Mouse (Mus musculus) kidney, adult 2 months (tissue): ENCODE results near the gene Atoh8.

ENCODE experiments used
- CTCF ChIP-seq: fragments of 200-500 bp; conservative IDR thresholded peaks from 2 replicates; pipeline ENCODE4 v1.5.1; 2011; ENCODE audit warnings: low read depth, mild to moderate bottlenecking, control low read depth, low read length, moderate library complexity, mixed read lengths; ENCODE audit not compliant: insufficient read depth, insufficient read length
- POLR2A ChIP-seq: fragments of 200-500 bp; IDR thresholded peaks from one replicate; pipeline ENCODE4 v1.6.1; 2011; ENCODE audit warnings: low read depth, low read length, control low read depth

- TF ChIP-seq CTCF (no peak), POLR2A (no peak)
Measured at GRCm38 (mm10) chr6:72235807-72236407, 530 bp upstream of the Atoh8 start.
